Mouse (Mus musculus) lung, embryonic 14.5 days (tissue): ENCODE measurements around the gene Gfer. TPM values are rescaled to one million over a fixed set of nuclear protein-coding genes. Genes with fewer than 3 reads are reported as not detected.

Experiments used
- ATAC-seq: fragments of 200-750 bp; cut with Nextera tagmentation; 2 replicates; pipeline ENCODE4 v1.8.0; 2017; ENCODE audit warnings: mild to moderate bottlenecking, moderate TSS enrichment, moderate library complexity; ENCODE audit not compliant: insufficient read depth
- DNase-seq: peaks from one replicate; pipeline ENCODE4 v3.0.0-alpha.2; 2015
- H3K27ac ChIP-seq: fragments of 300-500 bp; sonication (generic); 2 replicates; pipeline ENCODE4 v1.5.1; 2014; ENCODE audit warnings: low read depth, mild to moderate bottlenecking, moderate library complexity
- H3K27me3 ChIP-seq: fragments of 300-500 bp; sonication (generic); 2 replicates; pipeline ENCODE4 v1.6.1; 2014; ENCODE audit warnings: low read length, control low read depth; ENCODE audit not compliant: insufficient read depth
- H3K36me3 ChIP-seq: fragments of 300-500 bp; sonication (generic); 2 replicates; pipeline ENCODE4 v1.6.1; 2014; ENCODE audit warnings: control low read depth; ENCODE audit not compliant: insufficient read depth
- H3K4me1 ChIP-seq: fragments of 300-500 bp; sonication (generic); 2 replicates; pipeline ENCODE4 v1.6.1; 2014; ENCODE audit warnings: antibody characterized with exemption, control low read depth; ENCODE audit not compliant: insufficient read depth
- H3K4me2 ChIP-seq: fragments of 300-500 bp; sonication (generic); 2 replicates; pipeline ENCODE4 v1.6.1; 2014; ENCODE audit warnings: mild to moderate bottlenecking
- H3K4me3 ChIP-seq: fragments of 300-500 bp; sonication (generic); 2 replicates; pipeline ENCODE4 v1.5.1; 2014; ENCODE audit warnings: low read depth, low read length
- H3K9ac ChIP-seq: fragments of 300-500 bp; sonication (generic); 2 replicates; pipeline ENCODE4 v1.6.1; 2014
- H3K9me3 ChIP-seq: fragments of 300-500 bp; sonication (generic); 2 replicates; pipeline ENCODE4 v1.6.1; 2016; ENCODE audit warnings: low read depth, low read length, control low read depth
- CTCF ChIP-seq: IDR thresholded peaks from 2 replicates; pipeline ENCODE4 v1.5.1; 2016; ENCODE audit warnings: antibody characterized with exemption, low read depth
- WGBS: fragments of 180-500 bp; shearing (Covaris S2); extraction: QIAGEN DNeasy Blood & Tissue Kit; methylation state at CpG from one replicate; pipeline ENCODE4 v1.1.7; 2014; 5-methylcytosine and 5-hydroxymethylcytosine counted together
- polyA plus RNA-seq: library from polyadenylated mRNA; unstranded; fragments of >200 nt; fragmentation: Nextera tagmentation; extraction: Ambion mirVana; gene quantifications from 2 replicates; pipeline ENCODE4 v1.2.1, GENCODE M21; 2014

The Gfer gene
- polyA plus RNA-seq, 1 experiment from 2014 or later, result 54.4 TPM

GRCm38 (mm10) chr17:24728184-24728583 is 32.2 kb upstream of the Gfer start:
- no peaks in the 10 kb centered on the region for H3K27me3 ChIP-seq
- no peak overlapping the region for H3K9ac ChIP-seq
- no peak for ATAC-seq
- 58% methylated on average over 17 of the region's 17 CpGs for WGBS
- H3K4me2 ChIP-seq, result no peak overlapping the region
- no peak overlapping the region for H3K4me3 ChIP-seq
- DNase-seq, result no peak
- TF ChIP-seq CTCF, result no peak
- H3K9me3 ChIP-seq, result no peaks in the 10 kb centered on the region
- H3K4me1 ChIP-seq, result 0 out of 2 replicates have a peak, but pooled peaks cover 2% of the 10 kb centered on the region
- H3K36me3 ChIP-seq, result no peaks in the 10 kb centered on the region
- no peak overlapping the region for H3K27ac ChIP-seq

GRCm38 (mm10) chr17:24727618-24728017 is 31.7 kb upstream of the Gfer start, which contains the start of gene Rpl3l:
Gene Rpl3l (plus strand): TSS chr17:24727820.
- WGBS, result 69% methylated on average over 2 of the region's 2 CpGs
- ATAC-seq, result no peak
- no peak for DNase-seq
- H3K9ac ChIP-seq, result no peak within 1 kb of the TSS
- 0 out of 2 replicates have a peak, but pooled peaks cover 2% of the 10 kb centered on the region for H3K4me1 ChIP-seq
- peaks cover 2% of the 10 kb centered on the region for H3K36me3 ChIP-seq
- no peak for TF ChIP-seq CTCF
- H3K4me3 ChIP-seq, result no peak within 1 kb of the TSS
- no peaks in the 10 kb centered on the region for H3K27me3 ChIP-seq
- no peak within 1 kb of the TSS for H3K27ac ChIP-seq
- no peak within 1 kb of the TSS for H3K4me2 ChIP-seq
- no peaks in the 10 kb centered on the region for H3K9me3 ChIP-seq

- H3K9me3 ChIP-seq, result no peaks in the 10 kb centered on the region
- DNase-seq (no peak), ATAC-seq (no peak)
- TF ChIP-seq CTCF, result no peak
- no peak overlapping the region for H3K4me2 ChIP-seq
- no peak overlapping the region for H3K27ac ChIP-seq
- 0 out of 2 replicates have a peak, but pooled peaks cover 5% of the 10 kb centered on the region for H3K4me1 ChIP-seq
- peaks cover 19% of the 10 kb centered on the region for H3K36me3 ChIP-seq
- no peak overlapping the region for H3K4me3 ChIP-seq
- no peak overlapping the region for H3K9ac ChIP-seq
- no peaks in the 10 kb centered on the region for H3K27me3 ChIP-seq
- 71% methylated on average over 3 of the region's 3 CpGs for WGBS
These were observed 29.9 kb upstream of the Gfer start for GRCm38 (mm10) chr17:24725637-24726390.

DNA sequence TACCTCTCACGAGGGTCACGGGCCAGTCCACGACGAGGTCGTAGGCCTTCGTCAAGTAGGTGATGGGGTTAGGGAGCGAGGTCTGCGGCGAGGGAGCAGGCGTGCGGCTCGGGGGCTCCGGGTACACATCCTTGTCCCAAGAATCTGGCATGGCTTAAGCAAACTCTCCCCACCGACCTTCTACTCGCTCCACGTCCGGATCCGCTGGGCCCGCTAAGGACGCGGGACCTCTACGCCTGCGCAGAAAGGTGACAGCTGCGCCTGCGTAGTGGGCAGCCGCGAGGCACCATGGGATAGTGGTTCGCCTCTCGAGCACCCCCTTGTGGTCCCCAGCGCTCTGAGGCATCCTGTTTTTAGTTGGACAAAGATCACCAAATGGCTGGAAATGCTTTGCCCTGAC is 28.2 kb upstream of the Gfer start, which contains the start of gene Ndufb10:
Gene Ndufb10 (minus strand): TSS at position 295 of the 400 bp plus-strand sequence.
- peaks cover 23% of the 10 kb centered on the region for H3K36me3 ChIP-seq
- H3K4me1 ChIP-seq, result 0 out of 2 replicates have a peak, but pooled peaks cover 5% of the 10 kb centered on the region
- no peaks in the 10 kb centered on the region for H3K27me3 ChIP-seq
- peak; percentile 98 for TF ChIP-seq CTCF
- peak within 1 kb of the TSS; percentile 83 for H3K9ac ChIP-seq
- H3K9me3 ChIP-seq, result no peaks in the 10 kb centered on the region
- ATAC-seq (peak; percentile 80), DNase-seq (peak; percentile 99)
- H3K4me2 ChIP-seq, result peak within 1 kb of the TSS; percentile 86
- H3K4me3 ChIP-seq, result peak within 1 kb of the TSS; percentile 90
- peak within 1 kb of the TSS; percentile 71 for H3K27ac ChIP-seq
- under 1% methylated on average over 30 of the region's 30 CpGs for WGBS

GRCm38 (mm10) chr17:24723881-24724180 is 27.9 kb upstream of the Gfer start:
- Histone ChIP-seq H3K4me2 (peak overlapping the region; percentile 86), H3K36me3 (peaks cover 23% of the 10 kb centered on the region), H3K4me1 (0 out of 2 replicates have a peak, but pooled peaks cover 5% of the 10 kb centered on the region), H3K27ac (peak overlapping the region; percentile 71; the same call in 1 of the 2 replicates), H3K9me3 (no peaks in the 10 kb centered on the region), H3K9ac (peak overlapping the region; percentile 83), H3K27me3 (no peaks in the 10 kb centered on the region), H3K4me3 (peak overlapping the region; percentile 90)
- no peak for TF ChIP-seq CTCF
- DNase-seq (peak; percentile 12), ATAC-seq (no peak)
- WGBS, result under 1% methylated on average over 15 of the region's 15 CpGs

DNA sequence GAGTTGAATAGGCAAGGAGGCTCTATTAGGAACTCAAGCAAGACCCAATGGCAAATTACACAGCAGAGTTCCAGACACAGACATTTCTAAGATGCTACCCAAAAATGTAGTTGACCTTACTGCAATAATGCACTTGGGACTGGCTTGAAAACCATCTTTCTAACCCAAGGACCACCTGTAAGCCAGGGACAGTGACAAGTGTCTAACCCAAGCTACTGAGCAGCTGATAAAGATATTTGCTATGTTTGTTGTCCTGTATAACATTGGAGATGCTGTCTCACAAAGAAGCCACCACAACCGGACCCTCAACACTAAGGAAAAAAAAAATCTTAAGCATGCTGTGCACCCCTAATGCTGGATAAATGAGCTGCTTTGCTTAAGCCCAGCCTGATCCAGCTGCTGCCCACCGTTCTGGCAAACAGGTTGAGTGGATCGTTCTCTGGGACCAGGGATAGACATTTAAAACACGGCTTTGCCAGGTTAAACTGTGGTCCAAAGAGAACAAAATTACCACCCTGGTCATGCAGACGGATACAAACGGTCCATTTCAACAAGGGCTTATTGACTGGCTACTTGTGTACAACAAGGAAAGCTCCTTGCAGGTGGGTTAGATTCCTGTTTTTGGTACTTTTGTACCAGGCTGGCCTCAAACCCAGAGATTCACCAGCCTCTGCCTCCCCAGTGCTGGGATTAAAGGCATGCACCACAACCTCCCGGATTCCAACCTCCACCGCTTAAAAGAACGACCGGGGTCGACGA is 27.3 kb upstream of the Gfer start:
- 0 out of 2 replicates have a peak, but pooled peaks cover 9% of the 10 kb centered on the region for H3K4me1 ChIP-seq
- no peak for DNase-seq
- under 1% methylated on average over 12 of the region's 12 CpGs for WGBS
- H3K27ac ChIP-seq, result peak overlapping the region; percentile 71; the same call in 1 of the 2 replicates
- peak overlapping the region; percentile 86 for H3K4me2 ChIP-seq
- peaks cover 28% of the 10 kb centered on the region for H3K36me3 ChIP-seq
- no peak for TF ChIP-seq CTCF
- H3K9me3 ChIP-seq, result no peaks in the 10 kb centered on the region
- H3K9ac ChIP-seq, result peak overlapping the region; percentile 83
- no peak for ATAC-seq
- no peaks in the 10 kb centered on the region for H3K27me3 ChIP-seq
- H3K4me3 ChIP-seq, result peak overlapping the region; percentile 90
